Mouse (Mus musculus) adipocyte (in vitro differentiated cells): Measurements from ENCODE around the gene Hmcn2.

Experiments
- DNase-seq: peaks from one replicate; pipeline ENCODE4 v3.0.0-alpha.2; 2016; ENCODE audit warnings: low spot score

Hmcn2 gene

GRCm38 (mm10) chr2:31314007-31314465, at the start of gene Hmcn2:
TSS of gene Hmcn2 (plus strand) at chr2:31314415.
- DNase-seq: no peak

GRCm38 (mm10) chr2:31267447-31267846, 46.8 kb upstream of the Hmcn2 start:
- no peak for DNase-seq

GRCm38 (mm10) chr2:31268631-31269030, 45.6 kb upstream of the Hmcn2 start:
- DNase-seq: no peak

- DNase-seq: no peak
Observed at GRCm38 (mm10) chr2:31269188-31269587, 45.0 kb upstream of the Hmcn2 start.

GRCm38 (mm10) chr2:31269847-31270246, 44.4 kb upstream of the Hmcn2 start:
- no peak for DNase-seq

GRCm38 (mm10) chr2:31270470-31270869, 43.7 kb upstream of the Hmcn2 start:
- DNase-seq: no peak

- DNase-seq: no peak
Observed at GRCm38 (mm10) chr2:31271071-31271470, 43.1 kb upstream of the Hmcn2 start.

- no peak for DNase-seq
Observed at GRCm38 (mm10) chr2:31274993-31275392, 39.2 kb upstream of the Hmcn2 start.

GRCm38 (mm10) chr2:31277810-31278209, 36.4 kb upstream of the Hmcn2 start:
- DNase-seq: no peak

GRCm38 (mm10) chr2:31278483-31278882, 35.7 kb upstream of the Hmcn2 start:
- DNase-seq: no peak

GRCm38 (mm10) chr2:31281138-31281537, 33.1 kb upstream of the Hmcn2 start:
- DNase-seq: no peak

GRCm38 (mm10) chr2:31282266-31282665, 31.9 kb upstream of the Hmcn2 start:
- DNase-seq: no peak

- no peak for DNase-seq
Observed at GRCm38 (mm10) chr2:31282880-31283279, 31.3 kb upstream of the Hmcn2 start.

GRCm38 (mm10) chr2:31284531-31284930, 29.7 kb upstream of the Hmcn2 start:
- DNase-seq: no peak

GRCm38 (mm10) chr2:31291421-31291820, 22.8 kb upstream of the Hmcn2 start:
- DNase-seq: peak; percentile 65

GRCm38 (mm10) chr2:31294985-31295384, 19.2 kb upstream of the Hmcn2 start:
- peak; percentile 53 for DNase-seq

- no peak for DNase-seq
Observed at GRCm38 (mm10) chr2:31296395-31296794, 17.8 kb upstream of the Hmcn2 start.

GRCm38 (mm10) chr2:31297602-31298268, 16.5 kb upstream of the Hmcn2 start:
- peak; percentile 73 for DNase-seq

- no peak for DNase-seq
Observed at GRCm38 (mm10) chr2:31298814-31299213, 15.4 kb upstream of the Hmcn2 start.

- DNase-seq: peak; percentile 27
Observed at GRCm38 (mm10) chr2:31299266-31299665, 14.9 kb upstream of the Hmcn2 start.

- no peak for DNase-seq
Observed at GRCm38 (mm10) chr2:31299996-31300395, 14.2 kb upstream of the Hmcn2 start.

- no peak for DNase-seq
Observed at GRCm38 (mm10) chr2:31303177-31303576, 11.0 kb upstream of the Hmcn2 start.

- DNase-seq: no peak
Observed at GRCm38 (mm10) chr2:31304191-31304590, 10.0 kb upstream of the Hmcn2 start.
